Mouse (Mus musculus) gastrocnemius, postnatal 4 days (tissue): ENCODE results near the gene Dtx3. TPM values are rescaled to one million over a fixed set of nuclear protein-coding genes. Genes with fewer than 3 reads are reported as not detected.
"Not testable (repeated sequence)": the region's sequence is repeated elsewhere in the genome, so short reads cannot be mapped to it uniquely, and the experiment has no call there.

Experiments
- DNase-seq, 2 experiments: peaks; one replicate each; pipeline ENCODE4 v3.0.0; 2021 to 2022; ENCODE audit warnings: low spot score in 2 of 2, mixed read lengths in 2 of 2
- total RNA-seq, 2 experiments: library from RNA; stranded (reverse); gene quantifications; 2 replicates each; pipeline ENCODE4 v1.2.3; 2021

The Dtx3 gene
- total RNA-seq, 2 experiments from 2014 or later = 43.8 to 49.7 TPM

DNA sequence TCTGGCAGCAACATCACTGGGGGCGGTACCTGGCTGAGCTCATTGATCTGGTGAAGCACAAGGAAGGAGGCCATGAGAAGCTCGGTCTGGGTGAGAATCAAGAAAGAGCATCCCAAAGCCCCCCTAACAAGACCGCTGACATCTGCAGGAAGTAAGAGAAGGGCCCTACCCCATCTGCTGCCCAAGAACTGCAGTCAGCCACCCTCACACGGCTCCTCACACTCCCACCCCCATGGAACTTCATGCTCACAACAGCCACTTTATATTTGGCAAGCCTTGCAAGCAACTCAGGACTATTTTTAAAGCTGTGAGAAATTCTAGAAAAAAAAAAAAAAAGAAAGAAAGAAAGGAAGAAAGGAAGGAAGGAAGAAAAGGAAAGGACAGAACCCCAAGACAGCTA, 13.4 kb upstream of the Dtx3 start:
- no peak for DNase-seq

DNA sequence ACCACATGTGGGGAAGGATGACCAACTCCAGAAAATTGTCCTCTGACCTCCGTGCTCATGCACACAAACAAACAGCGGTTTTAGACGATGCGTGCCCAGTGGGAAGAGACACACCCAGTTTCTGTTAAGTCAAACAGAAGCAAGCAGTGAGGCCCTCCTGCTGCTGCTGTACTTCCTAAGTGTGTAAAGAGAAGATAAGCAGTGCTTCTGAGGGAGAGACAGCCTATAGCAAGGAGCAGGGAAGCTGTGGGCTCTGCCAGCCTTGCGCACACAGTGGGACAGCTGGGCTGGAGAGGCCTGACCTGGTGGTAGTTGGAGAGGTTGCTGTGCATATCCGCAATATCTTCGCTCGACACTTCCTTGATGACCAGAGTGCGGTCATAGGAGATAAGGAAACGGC, 9.8 kb upstream of the Dtx3 start:
- no peak for DNase-seq

DNA sequence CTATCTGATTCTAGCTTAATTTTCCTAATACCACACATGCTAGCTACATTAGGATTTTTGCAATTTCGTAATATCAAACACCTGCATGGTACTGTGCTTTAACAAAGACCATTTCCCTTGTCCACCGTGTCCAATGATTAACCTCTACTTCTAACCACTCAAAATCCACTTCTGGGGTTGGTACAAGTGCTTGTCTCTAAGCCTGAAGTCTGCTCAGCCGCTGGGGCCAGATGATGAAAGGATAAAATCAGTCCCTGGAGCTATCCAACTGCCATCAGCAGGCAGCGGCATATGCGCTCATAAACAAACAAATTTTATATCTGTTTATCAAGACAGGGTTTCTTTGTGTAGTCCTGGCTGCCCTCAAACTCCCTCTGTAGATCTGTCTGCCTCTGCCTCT, 9.1 kb upstream of the Dtx3 start:
- no peak for DNase-seq

DNA sequence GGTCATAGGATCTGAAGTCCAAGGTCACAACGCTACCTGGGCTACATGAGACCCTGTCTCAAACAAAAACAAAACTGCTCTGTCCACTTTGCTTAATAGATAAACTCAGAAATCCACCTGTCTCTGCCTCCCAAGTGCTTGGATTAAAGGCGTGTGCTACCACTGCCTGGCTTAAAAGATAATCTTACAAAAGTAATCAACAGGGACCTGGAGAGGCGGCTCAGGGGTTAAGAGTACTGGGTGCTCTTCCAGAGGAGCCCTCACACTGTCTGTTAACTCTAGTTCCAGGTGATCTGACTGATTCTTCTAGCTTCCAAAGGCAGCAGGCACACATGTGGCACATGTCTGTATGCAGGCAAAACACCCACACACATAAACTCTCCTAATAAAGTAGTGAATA, 7.6 kb upstream of the Dtx3 start:
- DNase-seq = no peak

DNA sequence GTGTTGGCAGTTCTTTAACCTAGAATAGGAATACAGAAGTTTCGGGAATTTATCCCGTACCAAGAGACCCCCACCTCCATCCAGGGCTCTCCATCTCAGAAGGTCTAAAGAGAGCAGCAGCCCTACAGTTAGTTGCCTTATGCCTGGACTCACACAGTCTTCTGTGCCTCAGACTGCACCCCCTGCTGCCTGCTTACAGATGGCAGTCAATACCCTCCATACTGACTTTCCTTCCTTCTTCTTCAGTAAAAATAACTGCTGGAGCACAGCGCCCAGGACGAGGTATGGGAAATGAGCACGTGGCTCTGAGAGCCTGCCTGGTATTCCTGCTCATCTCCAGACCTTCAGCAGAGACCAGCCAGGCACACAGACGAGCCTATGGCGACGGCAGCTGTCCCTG, 4.8 kb upstream of the Dtx3 start:
- DNase-seq = no peak

DNA sequence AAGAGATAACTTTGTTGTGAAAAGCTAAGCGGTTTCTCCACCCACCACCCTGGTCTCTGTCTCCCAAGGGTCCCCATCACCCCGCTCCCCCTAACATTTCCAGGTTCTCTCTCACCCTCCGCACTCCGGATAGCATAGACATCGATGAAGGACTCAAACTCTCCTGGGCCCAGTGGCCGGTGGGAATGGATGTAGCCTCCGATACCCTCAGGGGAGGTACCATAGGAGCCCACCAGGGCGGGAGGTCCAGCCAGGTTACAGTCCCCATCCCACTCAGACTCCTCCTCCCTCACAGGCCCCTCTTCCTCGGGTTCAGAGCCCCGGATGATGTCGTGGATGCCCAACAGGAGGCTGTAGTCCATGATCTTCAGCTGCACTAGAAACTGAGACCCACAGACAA, 3.9 kb upstream of the Dtx3 start:
- DNase-seq = no peak

DNA sequence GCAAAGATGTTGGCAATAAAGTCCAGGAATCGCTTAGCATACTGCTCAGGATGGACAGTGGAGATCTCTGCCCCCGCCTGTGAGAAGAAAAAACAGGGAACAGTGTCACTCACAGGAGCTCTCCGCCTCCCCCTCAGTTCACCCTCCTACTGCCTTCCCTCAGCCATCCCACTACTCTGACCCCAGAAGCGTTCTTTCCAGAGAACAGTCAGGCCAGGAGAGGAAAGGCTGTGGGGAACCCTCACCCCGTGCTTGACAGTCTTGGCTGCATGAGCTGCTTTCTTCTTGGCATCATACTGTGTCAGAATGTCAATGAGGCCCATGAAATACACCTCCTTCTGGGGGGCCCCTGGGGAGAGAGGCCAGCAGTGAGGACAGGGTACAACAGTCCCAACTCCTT, 3.5 kb upstream of the Dtx3 start:
- DNase-seq = no peak

DNA sequence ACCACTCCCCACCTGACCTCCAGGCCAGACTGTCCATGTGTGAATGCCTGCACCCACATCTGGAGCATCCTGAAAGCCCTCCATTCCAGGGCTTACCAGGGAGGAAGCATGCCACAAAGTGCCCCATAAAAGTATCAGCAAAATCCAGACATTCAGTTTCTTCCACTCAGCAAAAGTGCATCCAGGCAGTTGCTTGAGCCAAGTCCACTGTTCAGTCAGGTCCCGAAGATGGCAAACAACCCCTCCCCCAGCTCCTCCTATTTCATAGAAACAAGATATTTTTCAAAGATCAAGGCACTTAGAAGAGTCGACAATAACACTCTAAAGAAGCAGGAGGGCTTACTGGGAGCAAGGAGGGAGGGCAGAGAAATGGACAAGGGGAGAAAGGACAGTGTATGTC, 3.0 kb upstream of the Dtx3 start:
- no peak for DNase-seq

DNA sequence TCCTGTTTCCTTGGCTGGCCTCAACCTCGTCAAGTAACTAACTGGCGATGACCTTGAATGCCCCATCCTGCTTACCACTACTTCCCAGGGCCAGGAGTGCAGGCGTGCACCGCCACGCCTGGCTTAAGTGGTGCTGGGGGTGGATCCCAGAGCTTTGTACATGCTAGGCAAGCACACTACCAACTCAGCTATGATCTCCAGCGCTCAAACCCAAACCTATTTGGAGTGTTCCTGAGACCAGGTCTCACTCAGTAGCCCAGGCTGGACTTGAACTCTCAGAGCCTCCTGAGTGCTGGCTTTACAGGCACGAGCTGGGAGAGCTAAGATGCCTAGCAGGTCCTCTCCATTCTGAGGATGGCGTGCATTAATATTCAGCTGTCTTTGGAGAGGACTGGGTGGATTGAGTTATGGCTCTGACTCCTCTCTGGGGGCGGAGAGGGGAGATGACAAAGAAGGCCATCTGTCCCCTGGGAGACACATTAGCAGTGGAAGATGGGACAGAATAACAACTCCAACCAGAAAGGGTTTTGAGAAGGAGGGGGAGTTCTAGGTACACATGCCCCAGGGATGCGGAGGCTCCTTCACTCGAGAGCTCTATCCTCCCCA, 2.1 kb upstream of the Dtx3 start:
- no peak for DNase-seq

DNA sequence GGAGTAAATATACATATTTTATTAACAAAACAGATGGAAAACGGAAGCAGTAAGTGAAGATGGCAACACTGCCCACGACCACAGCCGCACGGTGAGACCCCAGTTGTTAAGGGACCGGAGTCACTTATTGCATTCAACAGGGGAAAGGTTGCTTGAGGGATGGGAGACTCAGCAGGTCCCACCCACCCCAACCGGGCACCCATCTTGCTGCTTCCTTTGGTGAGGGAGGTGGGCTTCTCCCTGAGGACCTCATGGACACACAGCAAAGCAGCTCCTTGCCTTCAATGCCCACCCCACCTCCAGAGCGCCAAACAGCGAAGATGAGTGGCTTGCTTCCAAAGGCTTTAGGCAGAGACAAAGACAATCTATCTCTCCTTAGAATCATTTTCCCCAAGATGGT, 1.6 kb upstream of the Dtx3 start:
- DNase-seq = no peak

DNA sequence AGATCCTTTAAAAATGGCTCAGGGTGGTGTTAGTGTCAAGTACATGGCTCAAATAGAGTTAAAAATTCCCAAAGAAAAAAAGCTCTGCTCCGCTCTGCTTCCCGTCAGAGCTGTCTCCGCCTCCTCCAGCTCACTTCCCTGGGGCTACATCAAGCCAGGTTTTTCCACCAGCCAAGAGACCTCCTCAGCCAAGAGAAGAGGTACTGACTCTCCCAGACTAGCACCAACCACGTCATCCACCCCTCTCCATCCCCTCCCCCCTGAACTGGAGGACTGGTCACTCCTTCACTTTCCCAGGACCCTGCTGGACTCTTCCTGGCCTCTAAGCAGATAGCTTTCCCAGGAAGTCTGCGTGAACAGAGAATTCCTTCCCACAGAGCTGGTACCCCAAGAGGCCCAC, 864 bp upstream of the Dtx3 start:
- peak in 1 of 2 experiments; percentile 67 for DNase-seq

DNA sequence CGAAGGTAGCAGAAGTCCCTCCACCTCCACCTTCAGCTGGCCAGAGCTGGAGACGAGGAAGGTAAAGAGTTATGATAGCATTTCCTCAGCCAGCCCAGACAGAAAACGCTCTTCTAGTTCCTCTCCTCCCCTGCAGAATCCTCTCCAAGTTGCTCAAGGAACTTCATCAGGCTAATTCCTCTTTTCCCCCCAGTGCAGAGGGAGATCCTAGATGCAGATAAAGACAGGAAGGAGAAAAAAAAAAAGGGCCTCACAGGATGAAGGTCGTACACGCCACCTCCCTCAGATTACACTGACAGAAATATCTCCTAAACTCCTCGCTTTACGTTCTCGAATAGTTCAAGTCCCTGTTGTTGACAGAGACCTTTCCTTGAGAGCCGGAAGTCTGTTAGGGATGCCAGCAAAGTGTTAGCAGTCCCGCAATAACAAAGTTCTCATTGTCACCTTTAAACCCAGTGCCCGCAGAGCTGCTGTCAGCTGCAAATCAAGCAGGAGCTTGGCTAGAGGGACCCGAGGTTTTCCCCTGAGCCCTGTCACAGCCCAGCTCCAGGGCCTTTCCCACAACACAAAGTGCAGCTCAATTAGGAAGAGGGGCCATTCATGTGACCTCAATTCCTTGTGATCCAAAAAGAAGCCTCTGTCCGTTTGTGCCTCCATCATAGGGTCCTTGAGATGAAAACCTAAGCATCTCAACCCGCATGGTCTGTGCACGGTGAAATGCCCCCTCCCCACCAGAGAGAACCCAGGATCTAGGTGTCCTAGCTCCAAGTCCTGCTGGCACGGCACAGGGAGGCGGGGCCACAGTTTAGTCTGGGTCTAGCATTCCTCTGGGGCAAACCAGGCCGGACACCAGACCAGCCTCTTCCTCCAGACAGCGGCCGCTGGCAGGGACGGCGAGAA, 850 bp downstream of the Dtx3 start:
- DNase-seq = peak in 1 of 2 experiments; percentile 71

DNA sequence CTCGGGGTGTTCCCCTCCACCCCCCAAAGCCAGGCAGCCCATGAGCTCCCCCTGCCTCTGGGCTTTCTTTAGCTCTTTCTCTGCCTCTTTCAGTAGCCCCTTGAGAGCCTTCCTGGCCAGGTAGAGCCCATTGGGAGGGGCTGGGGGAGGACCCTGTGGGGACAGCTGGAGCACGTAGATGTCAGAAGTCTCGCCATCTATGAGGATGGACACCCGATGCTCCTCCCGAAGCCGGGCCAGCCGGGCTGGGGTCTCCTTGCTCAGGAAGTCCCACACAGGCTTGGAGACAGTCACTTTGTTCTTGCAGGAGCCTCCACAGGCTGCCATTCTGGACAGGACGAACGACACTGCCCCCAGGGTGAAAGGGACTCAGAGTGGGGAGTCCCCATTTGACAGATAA, 2.5 kb downstream of the Dtx3 start:
- DNase-seq = no peak

DNA sequence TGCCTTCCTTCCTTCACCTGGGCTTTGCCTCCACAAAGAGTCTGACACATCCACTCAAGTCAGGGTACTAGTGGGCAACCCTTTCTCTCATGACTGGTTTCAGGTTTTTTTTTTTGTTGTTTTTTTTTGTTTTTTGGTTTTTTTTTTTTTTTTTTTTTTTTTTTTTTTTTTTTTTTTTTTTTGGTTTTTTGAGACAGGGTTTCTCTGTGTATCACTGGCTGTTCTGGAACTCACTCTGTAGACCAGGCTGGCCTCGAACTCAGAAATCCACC, 3.5 kb downstream of the Dtx3 start:
- not testable (repeated sequence) for DNase-seq

DNA sequence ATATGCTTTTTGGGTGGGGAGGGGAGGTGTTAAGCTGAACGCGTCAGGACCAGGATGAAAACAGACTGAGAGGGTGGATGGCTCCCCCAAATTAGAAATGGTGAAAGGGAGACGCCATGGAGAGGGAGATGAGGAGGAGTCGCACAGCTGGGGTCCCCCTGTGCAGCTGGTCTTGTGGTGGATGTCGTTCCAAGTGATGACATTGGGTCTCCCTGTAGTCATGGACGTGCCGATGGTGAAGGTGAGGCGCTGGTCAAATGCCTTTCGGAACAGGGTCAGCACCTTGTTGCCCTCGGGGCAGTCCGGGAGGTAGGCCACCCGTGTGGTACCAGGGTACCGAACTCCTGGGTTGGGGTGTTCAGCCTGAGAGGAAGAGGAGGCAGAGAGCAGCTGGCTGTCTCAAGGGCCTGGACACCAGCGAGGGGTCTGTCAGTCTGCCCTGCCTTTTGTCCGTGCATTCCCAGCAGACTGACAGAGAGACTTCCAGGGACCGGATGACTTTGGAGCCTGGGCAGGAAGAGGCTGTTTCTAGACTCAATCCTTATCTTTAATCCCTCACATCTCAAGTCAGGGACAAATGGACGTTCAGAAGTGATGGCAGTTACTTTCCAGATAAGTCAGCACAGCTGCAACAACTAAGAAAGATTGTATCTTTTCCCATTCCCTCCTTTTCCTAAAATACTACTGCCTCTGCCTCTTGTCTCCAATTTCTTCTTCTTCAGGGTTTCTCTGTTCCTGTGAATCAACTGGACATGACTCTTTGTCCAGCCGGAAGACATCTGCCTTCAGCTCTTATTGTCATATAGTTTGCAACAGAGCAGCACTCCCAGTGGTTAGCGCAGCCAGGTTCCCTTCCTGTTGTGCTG, 4.1 kb downstream of the Dtx3 start:
- DNase-seq = no peak

DNA sequence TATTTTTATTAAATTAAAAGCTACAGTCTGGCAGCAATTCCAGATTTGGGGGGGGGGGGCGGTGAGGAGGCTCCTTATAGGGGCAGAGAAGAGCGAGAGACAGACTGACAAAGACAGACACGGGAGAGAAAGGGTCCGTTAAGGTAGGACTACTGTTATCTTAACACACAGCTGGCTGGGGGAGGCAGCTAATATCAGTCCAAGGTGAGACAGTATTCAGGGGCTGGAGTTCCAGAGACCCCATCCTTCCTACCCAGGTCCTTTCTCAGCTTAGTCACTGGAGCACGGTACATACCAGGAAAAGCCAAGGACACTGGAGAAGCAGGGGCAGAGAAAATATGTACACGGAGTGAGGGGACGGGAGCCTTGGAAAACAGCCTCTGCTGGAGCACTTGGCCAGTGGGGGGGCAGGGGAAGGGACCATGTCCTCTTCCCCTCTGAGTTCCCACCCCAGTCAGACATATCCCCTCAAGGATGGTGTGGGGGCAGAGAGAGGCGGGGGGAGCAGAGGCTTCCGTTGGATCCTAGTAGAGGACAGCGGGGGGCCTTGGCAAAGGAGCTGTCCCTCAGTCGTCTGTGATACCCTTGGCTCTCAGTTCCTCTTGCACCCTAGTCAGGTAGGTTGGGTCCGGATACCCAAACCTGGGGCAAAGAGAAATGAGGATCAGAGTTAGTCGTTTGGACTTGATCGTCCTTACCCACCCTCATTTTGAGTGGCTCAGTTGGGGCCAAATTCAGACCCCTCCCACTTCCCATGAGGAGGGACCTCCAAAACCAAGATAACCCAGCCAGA, 4.9 kb downstream of the Dtx3 start:
- no peak for DNase-seq

DNA sequence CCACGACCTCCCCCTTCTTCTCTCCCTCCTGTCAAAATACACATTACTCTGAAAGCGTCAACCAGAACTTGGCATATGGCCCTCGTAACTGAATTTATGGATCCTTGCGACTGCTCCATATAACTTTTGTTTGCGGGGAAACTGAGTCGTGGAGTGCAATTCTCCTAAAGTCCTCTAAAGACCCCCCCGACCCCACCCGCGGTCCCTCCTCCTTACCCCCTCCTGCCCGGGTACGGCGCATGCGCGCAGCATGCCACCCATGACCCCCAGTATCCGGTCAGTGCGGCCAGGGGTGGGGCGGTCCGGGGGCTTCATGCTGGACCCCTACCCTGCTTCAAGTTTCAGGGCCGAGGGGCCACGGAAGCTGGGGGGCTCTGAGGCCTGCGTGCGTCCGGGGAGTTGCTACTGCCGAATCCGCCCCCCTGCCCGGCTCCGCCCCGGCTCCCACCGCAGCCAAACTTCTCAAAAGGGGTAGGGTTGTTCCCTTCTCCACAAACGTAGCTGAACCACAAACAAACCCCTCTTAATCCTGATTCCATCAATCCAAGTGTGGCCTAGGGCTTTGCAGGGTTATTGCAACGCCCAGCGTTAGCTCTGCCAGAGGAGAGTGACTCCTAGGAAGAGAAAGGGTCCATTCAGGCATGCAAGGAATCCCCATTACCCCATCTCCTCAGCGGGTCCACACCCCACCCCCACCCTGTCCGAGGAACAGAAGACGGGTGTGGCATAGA, 5.7 kb downstream of the Dtx3 start, which contains the start of gene Arhgef25:
Gene Arhgef25, minus strand, starts transcription at position 433 of the 731 bp plus-strand sequence.
- DNase-seq = peak; percentile 62 to 69

DNA sequence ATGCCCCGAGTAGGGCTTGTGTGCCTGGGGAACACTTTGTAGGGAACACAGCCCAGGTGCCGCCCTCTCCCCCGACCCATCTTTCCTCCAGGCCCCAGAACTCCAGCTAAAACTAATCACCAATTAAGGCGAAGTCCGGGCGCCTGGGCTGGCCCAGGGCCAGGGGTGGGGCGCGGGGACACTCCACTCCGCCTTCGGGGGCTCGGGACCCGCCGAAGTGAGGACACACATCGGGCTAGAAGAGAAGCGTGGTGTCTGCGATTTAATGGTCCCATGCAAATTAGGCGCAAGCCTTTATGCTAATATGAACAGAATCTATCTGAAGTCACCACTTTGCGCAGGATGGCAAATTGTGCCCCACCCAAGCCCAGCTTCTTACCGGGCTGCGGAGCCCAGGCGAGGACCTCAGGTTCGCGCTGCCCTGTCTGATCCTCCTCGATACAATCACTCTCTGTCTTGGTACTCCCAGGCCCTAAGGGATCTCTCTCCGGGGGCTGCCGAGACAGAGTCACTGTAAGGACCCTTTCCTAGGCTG, 6.3 kb downstream of the Dtx3 start:
- peak in 1 of 2 experiments; percentile 55 for DNase-seq

DNA sequence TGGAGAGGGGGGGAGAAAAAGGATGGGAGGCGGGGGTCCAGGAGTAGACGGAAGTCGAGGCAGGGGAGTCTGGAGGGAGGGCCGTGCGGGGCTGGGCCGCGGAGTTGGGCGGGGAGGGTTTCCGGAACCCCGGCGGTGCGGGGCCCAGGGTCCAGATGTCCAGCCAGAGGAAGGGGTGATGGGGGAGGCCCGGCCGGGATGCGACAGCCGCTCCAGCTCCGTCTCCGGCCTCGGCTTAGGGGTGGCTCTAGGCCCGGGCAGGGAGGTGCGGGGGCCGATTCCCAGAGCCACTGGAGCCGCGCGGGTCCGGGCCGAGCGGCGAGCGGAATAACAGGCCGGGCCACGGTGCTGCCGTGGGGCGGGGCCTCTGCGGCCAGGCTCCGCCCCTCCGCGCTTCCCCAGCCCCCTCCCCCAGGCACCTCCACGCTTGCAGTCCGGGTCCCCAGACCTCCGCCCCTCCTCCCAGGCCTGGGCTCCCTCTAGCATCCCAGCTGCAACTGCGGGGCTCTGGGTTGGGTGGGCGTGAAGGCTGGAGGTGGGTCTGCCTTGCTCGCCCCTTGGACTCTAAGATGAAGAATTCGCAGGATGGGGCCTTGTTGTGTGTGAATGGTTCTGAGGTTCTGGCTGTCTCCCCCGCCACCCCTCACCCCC, 6.9 kb downstream of the Dtx3 start:
- peak in 1 of 2 experiments; percentile 72 for DNase-seq

DNA sequence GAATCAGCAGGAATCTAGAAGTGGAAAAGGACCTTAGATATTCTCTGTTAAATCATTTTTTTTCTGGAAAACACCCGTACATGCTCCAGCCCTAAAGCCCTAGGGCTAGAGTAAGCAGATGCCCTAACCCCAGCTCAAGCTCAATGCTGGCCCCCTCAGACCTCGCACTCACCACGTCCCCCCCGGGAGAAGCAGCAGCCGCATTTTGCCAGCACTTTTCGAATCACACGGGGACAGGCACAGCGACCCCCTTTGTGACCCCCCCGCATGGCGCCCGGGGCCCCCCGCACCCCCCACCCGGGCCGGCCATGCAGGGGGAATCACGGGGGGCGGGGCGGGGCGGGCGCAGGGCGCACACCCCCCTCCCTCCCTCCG, 7.5 kb downstream of the Dtx3 start:
- no peak for DNase-seq
